ENCODE assay signal across 8 mouse cellular contexts in genomic region chr15:83527092-83527437, GRCm38 (mm10). TPM values are rescaled to one million over a fixed set of nuclear protein-coding genes. Genes with fewer than 3 reads are reported as not detected.
DNase-seq lines count a peak whose midpoint lies in the region; ATAC-seq and TF ChIP-seq lines count a peak whose summit lies in the region.

No protein-coding gene starts in this region.

- peak overlapping the region; percentile 93 for H3K4me2 ChIP-seq in lung, embryonic 14.5 days
- peak overlapping the region; percentile 96 for H3K4me2 ChIP-seq in embryonic facial prominence, embryonic 14.5 days (ENCODE audit: low read depth, low read length)
- H3K4me2 ChIP-seq in intestine, embryonic 14.5 days (ENCODE audit: low read length), result peak overlapping the region; percentile 95
- peak overlapping the region; percentile 87 for H3K4me2 ChIP-seq in midbrain, embryonic 14.5 days (ENCODE audit: low read length)

- peak overlapping the region; percentile 54 for H3K9ac ChIP-seq in lung, embryonic 14.5 days
- H3K9ac ChIP-seq in embryonic facial prominence, embryonic 14.5 days (ENCODE audit: low read depth, low read length), result peak overlapping the region; percentile 62
- peak overlapping the region; percentile 20; the same call in 1 of the 2 replicates for H3K9ac ChIP-seq in intestine, embryonic 14.5 days (ENCODE audit: low read length)
- peak overlapping the region; percentile 42; the same call in 1 of the 2 replicates for H3K9ac ChIP-seq in midbrain, embryonic 14.5 days (replicated peaks; ENCODE audit: low read length)

- peaks cover 3% of the 10 kb centered on the region for H3K4me1 ChIP-seq in lung, embryonic 14.5 days (ENCODE audit: insufficient read depth)
- H3K4me1 ChIP-seq in embryonic facial prominence, embryonic 14.5 days (ENCODE audit: control insufficient read depth, insufficient read depth, low read length), result peaks cover 7% of the 10 kb centered on the region
- peaks cover 7% of the 10 kb centered on the region for H3K4me1 ChIP-seq in intestine, embryonic 14.5 days (replicated peaks; ENCODE audit: control insufficient read depth, insufficient read depth, low read length)
- peaks cover 4% of the 10 kb centered on the region; the same call in 1 of the 2 replicates for H3K4me1 ChIP-seq in midbrain, embryonic 14.5 days (ENCODE audit: control insufficient read depth, insufficient read depth, low read length)

- H3K9me3 ChIP-seq in lung, embryonic 14.5 days (ENCODE audit: low read depth, low read length), result no peaks in the 10 kb centered on the region
- no peaks in the 10 kb centered on the region for H3K9me3 ChIP-seq in embryonic facial prominence, embryonic 14.5 days (ENCODE audit: control insufficient read depth, low read length)
- H3K9me3 ChIP-seq in intestine, embryonic 14.5 days (ENCODE audit: control insufficient read depth, low read length), result no peaks in the 10 kb centered on the region
- H3K9me3 ChIP-seq in midbrain, embryonic 14.5 days (ENCODE audit: control insufficient read depth, low read length), result no peaks in the 10 kb centered on the region

- H3K36me3 ChIP-seq in lung, embryonic 14.5 days (ENCODE audit: insufficient read depth), result no peaks in the 10 kb centered on the region
- no peaks in the 10 kb centered on the region for H3K36me3 ChIP-seq in embryonic facial prominence, embryonic 14.5 days (ENCODE audit: control insufficient read depth, insufficient read depth, low read length)
- no peaks in the 10 kb centered on the region for H3K36me3 ChIP-seq in intestine, embryonic 14.5 days (ENCODE audit: control insufficient read depth, insufficient read depth, low read length)
- H3K36me3 ChIP-seq in midbrain, embryonic 14.5 days (ENCODE audit: control insufficient read depth, insufficient read depth, low read length), result no peaks in the 10 kb centered on the region

- H3K27ac ChIP-seq in lung, embryonic 14.5 days (ENCODE audit: low read depth), result no peak overlapping the region
- no peak overlapping the region for H3K27ac ChIP-seq in embryonic facial prominence, embryonic 14.5 days (replicated peaks; ENCODE audit: low read depth, low read length)
- no peak overlapping the region for H3K27ac ChIP-seq in intestine, embryonic 14.5 days (ENCODE audit: low read depth)
- H3K27ac ChIP-seq in midbrain, embryonic 14.5 days (replicated peaks; ENCODE audit: low read depth, low read length), result no peak overlapping the region

- peak; percentile 39; the same call in 1 of the 2 replicates for ATAC-seq in lung, embryonic 14.5 days (ENCODE audit: insufficient read depth)
- no peak for ATAC-seq in embryonic facial prominence, embryonic 14.5 days (ENCODE audit: low read depth)
- no peak for ATAC-seq in intestine, embryonic 14.5 days (replicated peaks; ENCODE audit: low FRiP score, low TSS enrichment, low read depth)
- no peak for ATAC-seq in midbrain, embryonic 14.5 days (ENCODE audit: low FRiP score, low TSS enrichment)

- no peak for DNase-seq in lung, embryonic 14.5 days
- DNase-seq in lung, postnatal 25 days (ENCODE audit: low spot score), result no peak
- no peak for DNase-seq in embryonic facial prominence, embryonic 14.5 days (ENCODE audit: low spot score)
- DNase-seq in intestine, embryonic 14.5 days (ENCODE audit: low spot score), result no peak
- peak; percentile 42 for DNase-seq in midbrain, embryonic 14.5 days
- DNase-seq in cerebellum, adult 9-11 months, result no peak
- no peak for DNase-seq in adrenal gland, postnatal 10 days
- DNase-seq in urinary bladder, adult 2 months (ENCODE audit: low spot score), result no peak

- peaks cover 25% of the 10 kb centered on the region for H3K27me3 ChIP-seq in lung, embryonic 14.5 days (ENCODE audit: insufficient read depth, low read length)
- peaks cover 44% of the 10 kb centered on the region for H3K27me3 ChIP-seq in embryonic facial prominence, embryonic 14.5 days (replicated peaks; ENCODE audit: control insufficient read depth, insufficient read depth, low read length)
- H3K27me3 ChIP-seq in intestine, embryonic 14.5 days (replicated peaks; ENCODE audit: control insufficient read depth, insufficient read depth, low read length), result peaks cover 41% of the 10 kb centered on the region
- H3K27me3 ChIP-seq in midbrain, embryonic 14.5 days (ENCODE audit: control insufficient read depth, insufficient read depth, low read length), result peaks cover 32% of the 10 kb centered on the region

- peak overlapping the region; percentile 59 for H3K4me3 ChIP-seq in lung, embryonic 14.5 days (ENCODE audit: low read depth, low read length)
- peak overlapping the region; percentile 52 for H3K4me3 ChIP-seq in embryonic facial prominence, embryonic 14.5 days (ENCODE audit: low read depth, low read length)
- peak overlapping the region; percentile 55 for H3K4me3 ChIP-seq in intestine, embryonic 14.5 days (ENCODE audit: low read depth, low read length)
- H3K4me3 ChIP-seq in midbrain, embryonic 14.5 days (replicated peaks; ENCODE audit: low read depth, low read length), result peak overlapping the region; percentile 42

- TF ChIP-seq CTCF in lung, embryonic 14.5 days (IDR thresholded peaks at IDR 0.05; ENCODE audit: low read depth), result no peak

- whole genome bisulfite sequencing in lung, embryonic 14.5 days, result 2% methylated on average over 26 of the region's 26 CpGs
- 2% methylated on average over 21 of the region's 26 CpGs for WGBS in embryonic facial prominence, embryonic 14.5 days
- 1% methylated on average over 26 of the region's 26 CpGs for WGBS in intestine, embryonic 14.5 days
- under 1% methylated on average over 26 of the region's 26 CpGs for WGBS in midbrain, embryonic 14.5 days

RNA-seq across cellular contexts. Expression of gene Bik, which starts 0.4 kb away (rescaled TPM):
- polyA plus RNA-seq in lung, embryonic 14.5 days (2014; fragmentation: Nextera tagmentation; extraction: Ambion mirVana), result 12.1 and 14.2 TPM in 2 replicates
- polyA plus RNA-seq in embryonic facial prominence, embryonic 14.5 days (2014; fragmentation: Nextera tagmentation; extraction: Ambion mirVana), result 5.2 and 5.6 TPM in 2 replicates
- polyA plus RNA-seq in intestine, embryonic 14.5 days (2014; fragmentation: Nextera tagmentation; extraction: Ambion mirVana), result 5.1 and 6.0 TPM in 2 replicates
- polyA plus RNA-seq in midbrain, embryonic 14.5 days (2014; fragmentation: Nextera tagmentation; extraction: Ambion mirVana), result 0.30 and 0.49 TPM in 2 replicates
- total RNA-seq in adrenal gland, postnatal 10 days (2021), result 10 to 100 TPM; 10.4 to 12.1 TPM
- polyA plus RNA-seq in urinary bladder, adult 2 months (2012; rRNA removed), result 20.2 and 22.4 TPM in 2 replicates

RNA-seq across cellular contexts. Expression of gene Ttll1, which starts 16.4 kb away (rescaled TPM):
- 13.8 and 15.1 TPM in 2 replicates for polyA plus RNA-seq in lung, embryonic 14.5 days (2014; fragmentation: Nextera tagmentation; extraction: Ambion mirVana)
- polyA plus RNA-seq in embryonic facial prominence, embryonic 14.5 days (2014; fragmentation: Nextera tagmentation; extraction: Ambion mirVana), result 9.4 and 11.3 TPM in 2 replicates
- polyA plus RNA-seq in intestine, embryonic 14.5 days (2014; fragmentation: Nextera tagmentation; extraction: Ambion mirVana), result 12.6 and 15.3 TPM in 2 replicates
- 63.5 and 80.1 TPM in 2 replicates for polyA plus RNA-seq in midbrain, embryonic 14.5 days (2014; fragmentation: Nextera tagmentation; extraction: Ambion mirVana)
- total RNA-seq in adrenal gland, postnatal 10 days (2021), result 1 to 10 TPM; 7.0 to 9.5 TPM
- 15.1 and 23.2 TPM in 2 replicates for polyA plus RNA-seq in urinary bladder, adult 2 months (2012; rRNA removed)

RNA-seq across cellular contexts. Expression of gene Tspo, which starts 36.3 kb away (rescaled TPM):
- 76.9 and 83.9 TPM in 2 replicates for polyA plus RNA-seq in lung, embryonic 14.5 days (2014; fragmentation: Nextera tagmentation; extraction: Ambion mirVana)
- polyA plus RNA-seq in embryonic facial prominence, embryonic 14.5 days (2014; fragmentation: Nextera tagmentation; extraction: Ambion mirVana), result 56.7 and 70.8 TPM in 2 replicates
- polyA plus RNA-seq in intestine, embryonic 14.5 days (2014; fragmentation: Nextera tagmentation; extraction: Ambion mirVana), result 95.1 and 107 TPM in 2 replicates
- 3.4 and 12.2 TPM in 2 replicates for polyA plus RNA-seq in midbrain, embryonic 14.5 days (2014; fragmentation: Nextera tagmentation; extraction: Ambion mirVana)
- 100 to 1,000 TPM; 298 to 316 TPM for total RNA-seq in adrenal gland, postnatal 10 days (2021)
- polyA plus RNA-seq in urinary bladder, adult 2 months (2012; rRNA removed), result 214 and 260 TPM in 2 replicates

RNA-seq across cellular contexts. Expression of gene Mcat, which starts 36.5 kb away (rescaled TPM):
- polyA plus RNA-seq in lung, embryonic 14.5 days (2014; fragmentation: Nextera tagmentation; extraction: Ambion mirVana), result 38.8 and 43.1 TPM in 2 replicates
- polyA plus RNA-seq in embryonic facial prominence, embryonic 14.5 days (2014; fragmentation: Nextera tagmentation; extraction: Ambion mirVana), result 34.9 and 37.1 TPM in 2 replicates
- polyA plus RNA-seq in intestine, embryonic 14.5 days (2014; fragmentation: Nextera tagmentation; extraction: Ambion mirVana), result 41.1 and 41.6 TPM in 2 replicates
- 30.3 and 36.2 TPM in 2 replicates for polyA plus RNA-seq in midbrain, embryonic 14.5 days (2014; fragmentation: Nextera tagmentation; extraction: Ambion mirVana)
- 10 to 100 TPM; 43.1 to 49.3 TPM for total RNA-seq in adrenal gland, postnatal 10 days (2021)
- polyA plus RNA-seq in urinary bladder, adult 2 months (2012; rRNA removed), result 22.5 and 23.5 TPM in 2 replicates
